Mouse (Mus musculus) urinary bladder, postnatal 14 days (tissue): ENCODE results near the gene Rdh16f1.

Experiments used
- DNase-seq: peaks from one replicate; pipeline ENCODE4 v3.0.0; 2021; ENCODE audit warnings: low spot score

The Rdh16f1 gene

DNA sequence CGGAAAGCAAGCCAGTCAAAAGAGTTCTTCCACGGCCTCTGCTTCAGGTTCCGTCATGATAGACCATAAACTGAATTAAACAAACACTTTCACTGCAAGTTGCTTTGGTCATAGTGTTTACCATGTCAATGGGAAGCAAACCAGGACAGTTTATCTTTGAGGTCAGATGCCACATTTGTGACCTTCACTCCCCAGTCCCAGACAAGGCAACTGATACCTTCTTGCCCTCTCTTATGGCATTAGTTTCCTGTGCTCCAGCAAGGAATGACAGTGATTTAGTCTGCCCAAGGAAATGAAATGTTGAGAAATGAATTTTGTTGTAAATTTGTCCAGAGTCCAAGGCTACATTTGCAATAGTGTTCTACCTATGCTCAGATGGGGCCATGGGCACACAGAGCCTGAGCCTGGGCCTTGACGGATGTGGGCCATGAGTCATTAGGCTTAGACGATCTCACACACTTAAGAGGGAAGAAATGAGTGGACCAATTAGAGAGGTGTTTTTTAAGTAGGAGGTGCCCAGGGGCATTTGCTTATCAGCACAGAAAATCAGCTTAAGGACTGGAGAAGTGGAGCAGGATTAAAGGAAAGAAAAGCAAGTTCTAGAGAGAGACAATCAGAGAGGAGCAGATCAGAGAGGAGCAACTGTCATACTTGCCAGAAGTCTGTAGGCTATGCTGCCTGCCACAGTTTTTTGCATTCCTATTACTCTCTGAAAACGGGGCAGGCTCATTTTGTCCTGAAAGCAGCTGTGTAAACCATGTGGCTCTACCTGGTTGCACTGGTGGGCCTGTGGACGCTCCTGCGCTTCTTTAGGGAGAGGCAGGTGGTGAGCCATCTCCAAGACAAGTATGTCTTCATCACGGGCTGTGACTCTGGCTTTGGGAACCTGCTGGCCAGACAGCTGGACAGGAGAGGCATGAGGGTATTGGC lies at the start of gene Rdh16f1, which contains the start of gene Rdh1:
Gene Rdh16f1, plus strand, starts transcription at position 607 of the 930 bp plus-strand sequence.
Gene Rdh1, plus strand, starts transcription at position 541 of the 930 bp plus-strand sequence.
- DNase-seq = no peak

DNA sequence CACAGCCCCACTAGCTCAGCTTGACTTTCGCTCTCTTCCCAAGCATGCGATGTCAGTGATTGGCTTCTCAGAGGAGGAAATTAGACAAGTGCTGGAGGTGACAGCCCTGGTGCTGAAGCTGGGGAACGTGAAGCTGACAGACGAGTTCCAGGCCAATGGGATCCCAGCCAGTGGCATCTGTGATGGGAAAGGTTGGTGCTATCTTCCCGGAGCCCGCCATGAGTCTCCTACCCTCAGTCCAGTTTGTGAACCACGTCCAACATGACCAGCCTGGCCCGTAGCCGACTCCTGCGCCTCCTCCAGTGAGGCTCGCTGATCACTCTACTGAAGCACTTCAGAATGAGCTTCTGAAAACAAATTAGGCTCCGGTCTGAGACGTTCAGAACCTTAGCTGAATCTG lies 49.3 kb upstream of the Rdh16f1 start:
- no peak for DNase-seq

DNA sequence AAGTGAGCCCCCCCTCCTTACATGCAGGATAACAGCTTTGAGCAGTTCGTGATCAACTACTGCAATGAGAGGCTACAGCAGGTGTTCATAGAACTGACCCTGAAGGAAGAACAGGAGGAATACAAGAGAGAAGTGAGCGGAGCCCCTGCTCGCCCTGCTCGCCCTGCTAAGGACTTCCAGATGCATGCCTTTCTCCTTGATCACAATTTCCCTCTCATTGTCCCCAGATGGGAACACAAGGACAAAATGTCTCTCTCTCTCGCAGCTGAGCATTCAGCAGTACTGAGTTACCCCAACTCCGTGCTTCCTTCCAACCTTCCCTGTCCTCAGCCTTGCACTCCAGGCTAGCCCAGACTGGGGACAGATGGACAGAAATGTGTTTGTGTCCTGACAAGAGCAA lies 46.9 kb upstream of the Rdh16f1 start:
- DNase-seq = no peak

DNA sequence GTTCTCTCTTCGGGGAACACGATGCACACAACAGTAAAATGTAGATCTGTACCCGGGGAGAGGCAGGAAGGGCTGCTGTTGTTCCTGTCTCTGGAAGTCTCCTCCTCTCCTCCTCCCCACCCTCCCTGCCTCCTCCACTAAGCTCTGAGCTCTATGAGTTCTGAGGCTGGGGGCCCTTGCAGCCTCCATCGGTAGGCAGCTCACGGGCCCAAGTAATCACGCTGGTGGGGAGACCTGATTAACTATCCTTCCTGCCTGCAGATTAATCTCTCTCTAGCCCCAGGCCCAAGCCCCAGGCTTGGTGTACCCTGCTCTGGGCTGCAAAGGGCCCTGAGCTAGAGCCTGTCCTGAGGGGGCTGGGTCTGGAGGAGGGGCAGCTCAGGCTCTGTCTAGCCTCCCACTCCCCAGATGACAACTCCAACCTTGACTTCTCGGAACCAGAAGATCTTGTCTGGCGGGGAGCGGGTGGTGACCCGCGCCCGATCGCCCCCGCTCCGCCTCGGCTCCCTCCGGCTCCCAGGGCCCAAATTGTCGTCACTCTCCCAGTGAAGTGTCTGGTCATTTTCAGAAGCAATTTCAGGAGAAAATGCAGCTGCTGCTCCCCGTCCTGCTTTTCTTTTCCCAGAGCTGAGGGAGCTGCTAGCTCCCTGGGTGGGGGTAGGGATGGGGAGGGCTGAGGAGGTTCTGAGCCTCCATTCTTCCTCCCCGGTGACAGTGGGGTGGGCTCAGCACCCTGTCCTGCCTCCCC lies 37.7 kb upstream of the Rdh16f1 start:
- DNase-seq = no peak

DNA sequence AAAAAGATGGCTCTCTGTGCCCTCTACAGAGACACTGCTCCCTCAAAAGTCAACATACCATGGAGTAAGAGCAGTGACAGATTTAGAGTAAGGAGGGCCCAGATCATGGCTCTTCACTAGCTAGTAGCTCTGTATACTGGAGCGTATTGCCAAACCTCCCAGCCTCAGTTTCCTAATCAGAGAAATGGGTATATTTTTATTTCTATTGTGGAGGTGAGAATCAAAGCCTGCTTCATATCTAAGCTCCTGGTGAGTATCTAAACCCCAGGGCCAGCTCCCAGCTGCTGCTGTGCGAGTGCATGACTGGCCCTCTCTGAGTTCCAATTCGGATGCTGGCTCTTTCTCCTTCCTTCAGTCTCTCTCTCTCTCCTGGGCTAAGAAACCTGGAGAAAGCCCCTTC lies 35.4 kb upstream of the Rdh16f1 start, which contains the start of gene Tac2:
Gene Tac2, plus strand, starts transcription at position 301 of the 400 bp plus-strand sequence.
- no peak for DNase-seq

DNA sequence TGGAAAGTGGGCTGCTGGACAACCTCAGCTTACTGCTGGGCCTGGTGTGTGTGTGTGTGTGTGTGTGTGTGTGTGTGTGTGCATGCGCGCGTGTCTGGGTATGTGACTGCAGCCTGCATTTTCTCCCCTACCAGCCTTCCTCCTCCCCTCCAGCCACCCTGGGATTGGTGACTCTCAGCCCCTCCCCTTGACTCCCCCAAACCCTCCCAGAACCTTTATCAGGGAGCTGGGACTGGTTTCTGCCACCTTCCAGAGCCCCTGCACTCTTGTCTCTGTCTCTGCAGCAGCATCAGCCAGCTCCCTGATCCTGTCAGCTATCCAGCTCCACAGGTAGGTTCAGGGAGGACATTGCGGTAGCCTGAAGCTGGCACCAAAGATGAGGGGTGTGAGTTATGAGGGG lies 34.5 kb upstream of the Rdh16f1 start:
- no peak for DNase-seq

DNA sequence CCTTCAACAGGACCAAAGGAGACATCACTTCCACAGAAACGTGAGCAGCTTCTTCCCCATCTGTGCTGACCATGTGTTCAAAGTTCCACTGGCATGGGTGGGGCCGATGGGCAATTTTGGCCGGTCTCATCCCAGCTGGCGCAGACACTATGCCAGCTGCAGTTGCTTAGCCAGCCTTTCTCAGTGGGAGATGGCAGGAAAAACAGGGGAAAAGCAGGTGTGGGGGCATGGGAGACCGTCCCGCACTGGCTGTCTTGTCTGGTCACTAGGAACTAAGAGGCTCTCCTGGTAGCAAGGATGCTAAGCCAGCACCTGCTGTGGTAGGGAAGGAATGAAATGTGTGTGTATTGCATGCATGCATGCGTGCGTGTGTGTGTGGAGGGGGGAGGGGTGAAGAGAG lies 31.1 kb upstream of the Rdh16f1 start:
- no peak for DNase-seq

DNA sequence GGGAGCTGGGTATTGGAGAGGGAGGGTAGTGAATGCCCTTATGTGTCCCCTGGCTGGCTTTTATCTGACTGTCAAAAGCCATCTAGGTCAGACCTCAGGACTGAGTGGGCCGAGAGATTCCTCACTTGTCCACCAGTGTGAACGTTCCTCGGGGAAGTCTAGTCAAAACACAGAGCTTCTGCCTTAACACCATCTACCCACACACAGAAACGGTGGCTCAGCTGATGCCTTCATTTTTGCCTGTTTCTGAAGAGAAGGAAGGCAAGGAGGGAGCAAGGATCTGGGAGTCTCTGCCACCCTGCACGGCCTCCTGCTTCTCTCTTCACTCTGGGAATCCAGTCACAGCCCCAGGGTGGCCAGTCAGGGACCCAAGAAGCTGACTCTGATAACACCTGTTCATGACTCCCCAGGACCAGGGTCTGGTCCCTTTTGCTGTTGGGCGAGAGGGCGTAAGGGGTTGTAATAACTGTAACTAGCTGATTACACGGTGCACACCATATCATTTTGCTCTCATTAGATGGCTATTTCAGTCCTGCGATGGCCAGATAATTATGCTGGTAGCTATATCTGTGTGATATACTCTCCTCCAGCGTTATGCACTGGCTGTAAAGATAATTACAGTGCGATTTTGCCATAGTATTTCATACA lies 29.2 kb upstream of the Rdh16f1 start:
- DNase-seq = no peak

DNA sequence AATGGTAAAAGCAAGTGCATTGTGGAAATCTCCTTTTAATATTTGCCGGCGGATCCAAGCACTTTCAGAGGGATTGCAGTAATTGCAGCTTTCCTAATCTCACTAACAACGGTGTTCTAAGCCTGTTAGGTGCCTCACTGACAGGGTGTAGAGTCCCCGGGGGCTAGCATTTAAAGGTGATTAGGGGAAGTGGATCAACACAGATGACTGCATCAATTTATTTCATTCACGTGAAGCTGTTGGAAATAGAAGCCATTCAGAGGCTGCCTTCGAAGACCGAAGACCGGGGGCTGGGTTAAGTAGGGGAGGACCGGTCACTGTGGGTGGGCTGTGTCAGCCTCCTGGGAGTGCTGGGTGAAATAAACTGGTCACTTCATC lies 28.7 kb upstream of the Rdh16f1 start:
- DNase-seq = no peak

DNA sequence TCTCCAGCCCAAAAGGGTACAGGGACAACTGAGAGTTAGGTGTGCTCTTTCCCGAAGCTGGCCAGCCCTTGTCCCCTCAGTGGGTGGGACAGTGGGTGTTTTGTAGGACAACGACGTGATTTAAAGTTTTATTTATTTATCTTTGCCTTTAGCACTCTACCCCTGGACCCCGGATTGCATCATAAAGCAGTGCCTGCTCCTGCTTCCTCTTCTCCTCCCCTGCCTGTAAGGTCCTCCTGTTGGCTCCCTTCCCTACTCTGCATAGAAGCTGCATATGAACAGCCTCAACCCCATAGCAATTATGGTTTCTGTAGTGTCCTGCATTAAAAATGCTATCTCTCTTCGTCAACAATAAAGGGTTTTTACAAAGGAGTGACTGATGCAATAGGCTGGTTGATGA lies 28.2 kb upstream of the Rdh16f1 start:
- DNase-seq = no peak

DNA sequence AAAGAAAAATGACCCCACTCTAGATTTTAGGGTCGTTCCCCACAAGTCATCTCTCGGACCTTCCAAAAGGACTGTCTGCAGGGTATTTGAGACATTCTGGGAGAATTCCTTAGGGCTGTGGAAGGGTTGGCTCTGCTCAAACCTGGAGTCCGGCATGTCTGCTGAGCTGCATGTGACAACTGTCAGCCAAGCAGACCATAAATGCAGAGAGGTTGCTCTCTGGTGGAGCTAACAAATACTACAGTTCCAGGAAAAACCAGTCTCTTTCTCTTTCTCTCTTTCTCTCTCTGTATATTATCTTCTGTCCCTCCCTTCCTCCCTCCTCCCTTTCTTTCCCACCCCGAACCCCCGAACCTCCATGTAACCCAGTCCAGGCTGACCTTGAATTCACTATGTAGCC lies 25.2 kb upstream of the Rdh16f1 start:
- DNase-seq = no peak

DNA sequence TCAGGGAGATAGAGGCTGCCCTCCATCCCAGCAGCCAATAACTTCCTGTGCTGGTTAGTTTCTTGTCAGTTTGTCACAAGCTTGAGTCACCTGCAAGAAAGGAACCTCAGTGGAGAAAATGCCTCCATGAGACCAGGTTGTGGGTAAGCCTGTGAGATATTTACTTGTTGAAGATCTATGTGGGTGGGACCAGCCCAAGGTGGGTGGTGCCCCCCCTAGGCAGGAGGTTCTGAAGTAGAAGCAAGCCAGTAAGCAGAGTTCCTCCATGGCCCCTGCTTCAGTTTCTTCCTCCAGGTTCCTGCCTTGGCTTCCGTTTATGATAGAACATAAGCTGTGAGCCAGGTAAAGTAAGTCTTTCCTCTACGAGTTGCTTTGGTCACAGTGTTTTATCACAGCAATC lies 23.3 kb upstream of the Rdh16f1 start:
- no peak for DNase-seq

DNA sequence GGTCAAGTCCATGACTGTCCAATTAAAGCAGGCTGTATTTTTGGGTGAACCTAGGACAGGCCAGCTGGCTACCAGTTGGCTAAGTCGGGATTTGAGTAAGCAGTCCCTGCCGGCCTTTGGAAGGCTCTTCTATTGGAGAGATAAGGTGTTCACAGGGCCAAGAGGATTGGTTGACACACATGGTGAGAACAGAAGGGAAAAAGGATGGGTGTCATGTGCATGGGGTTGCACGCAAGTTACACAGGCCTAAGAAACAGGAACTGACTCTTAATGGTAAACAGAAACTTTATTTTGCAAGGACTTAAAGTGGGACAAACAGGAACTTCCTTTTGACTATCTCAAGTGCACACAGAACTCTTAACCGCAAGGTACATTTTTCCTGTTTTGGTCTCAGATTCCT lies 22.7 kb upstream of the Rdh16f1 start:
- DNase-seq = no peak

DNA sequence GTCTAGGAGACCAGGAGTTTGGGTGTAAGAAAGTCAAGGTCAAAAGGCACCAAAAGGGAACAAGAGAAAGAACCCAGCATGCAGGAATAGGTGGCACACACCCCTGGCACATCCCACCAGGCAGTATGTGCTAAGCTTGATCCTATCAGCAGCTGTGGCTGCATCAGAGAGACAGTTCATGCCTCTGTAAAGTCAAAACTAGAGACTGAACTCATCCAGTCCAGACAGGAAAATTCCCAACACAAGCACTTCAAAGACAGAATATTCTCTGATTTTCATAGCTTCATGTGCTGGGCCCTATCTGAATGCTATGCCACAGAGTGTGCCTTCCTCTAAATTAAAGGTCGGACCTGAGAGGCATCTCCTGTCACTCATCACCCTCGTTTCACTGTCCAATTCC lies 22.0 kb upstream of the Rdh16f1 start:
- DNase-seq = no peak

DNA sequence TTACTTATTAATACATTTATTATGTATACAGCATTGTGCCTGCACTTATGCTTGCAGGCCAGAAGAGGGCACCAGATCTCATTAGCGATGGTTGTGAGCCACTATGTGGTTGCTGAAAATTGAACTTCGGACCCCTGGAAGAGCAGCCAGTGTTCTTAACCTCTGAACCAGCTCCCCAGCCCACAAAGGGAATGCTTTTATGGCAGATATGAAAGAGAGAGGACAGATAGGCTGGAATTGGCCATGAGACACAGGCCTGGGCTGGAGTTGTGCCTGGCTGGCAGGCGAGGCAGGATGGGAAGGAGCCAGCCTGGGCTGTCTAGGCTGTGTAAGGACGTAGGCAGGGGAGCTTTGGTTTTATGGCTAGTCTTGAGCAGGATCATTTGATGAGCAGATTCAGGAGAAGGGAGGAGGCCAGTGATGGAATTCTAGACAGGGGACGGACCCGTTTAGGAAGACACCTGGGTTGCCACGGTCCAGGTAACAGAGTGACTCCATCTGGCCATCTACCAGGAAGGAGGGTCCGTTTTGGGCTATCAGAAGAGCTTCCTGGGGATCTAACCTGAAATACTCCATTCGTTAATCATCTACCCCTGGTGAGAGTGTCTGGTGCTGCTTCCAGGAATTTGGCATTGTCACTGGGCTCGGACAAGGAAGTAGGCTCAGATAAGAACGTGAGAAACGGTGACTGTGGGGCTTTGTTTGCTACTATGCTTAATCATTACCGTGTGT lies 21.3 kb upstream of the Rdh16f1 start:
- peak; percentile 46 for DNase-seq

DNA sequence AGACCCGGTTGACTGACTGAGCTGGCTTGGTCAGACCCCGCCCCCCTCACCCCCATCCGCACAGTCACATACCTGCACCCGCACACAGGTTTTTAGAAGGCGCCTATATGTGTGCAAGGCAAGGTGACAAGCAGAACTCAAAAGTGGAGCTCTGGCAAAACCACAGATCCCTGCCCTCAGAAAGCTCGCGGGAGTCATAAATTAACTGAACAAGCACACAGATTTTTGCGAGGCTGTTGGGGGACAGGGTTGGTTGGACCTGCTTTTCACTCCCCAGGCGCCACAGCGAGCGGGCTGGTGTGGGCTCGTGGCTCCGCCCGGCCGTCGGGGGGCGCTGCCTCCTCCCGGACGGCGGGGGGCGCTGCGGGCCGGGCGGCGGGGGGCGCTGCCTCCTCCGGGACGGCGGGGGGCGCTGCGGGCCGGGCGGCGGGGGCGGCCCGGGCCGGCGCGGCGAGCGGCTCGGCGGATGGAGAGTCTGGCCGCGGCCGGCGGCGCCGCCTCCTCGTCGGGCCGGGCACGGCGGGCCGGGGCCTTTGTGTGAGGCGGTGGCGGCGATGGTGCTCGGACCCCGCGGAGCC lies 20.4 kb upstream of the Rdh16f1 start, which contains the start of gene Zbtb39:
Gene Zbtb39, plus strand, starts transcription at position 456 of the 578 bp plus-strand sequence.
- peak; percentile 82 for DNase-seq

DNA sequence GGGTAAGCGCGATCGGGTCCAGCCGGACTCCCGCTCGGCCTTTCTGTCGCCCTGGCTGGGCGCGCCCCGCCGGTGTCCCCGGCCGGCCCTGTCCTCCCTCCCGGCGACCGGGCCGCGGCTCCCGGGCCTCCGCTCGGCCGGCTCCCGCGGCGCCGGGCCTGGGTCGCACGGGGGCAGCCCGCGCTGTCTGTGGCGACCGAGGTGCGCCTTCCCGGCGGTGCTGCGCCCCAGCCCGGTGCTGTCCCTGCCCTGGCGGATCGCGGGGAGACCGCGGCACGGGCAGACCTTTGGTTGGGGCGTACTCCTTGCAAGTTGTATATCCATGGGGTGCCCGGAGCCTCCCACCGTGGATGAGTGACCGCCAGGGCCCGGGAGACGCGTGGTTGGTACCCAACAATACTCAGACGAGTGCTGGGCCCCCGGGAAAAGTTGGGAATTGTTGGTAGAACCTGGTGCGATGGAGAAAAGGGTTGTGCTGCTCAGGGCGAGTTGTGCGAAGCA lies 19.9 kb upstream of the Rdh16f1 start:
- no peak for DNase-seq

DNA sequence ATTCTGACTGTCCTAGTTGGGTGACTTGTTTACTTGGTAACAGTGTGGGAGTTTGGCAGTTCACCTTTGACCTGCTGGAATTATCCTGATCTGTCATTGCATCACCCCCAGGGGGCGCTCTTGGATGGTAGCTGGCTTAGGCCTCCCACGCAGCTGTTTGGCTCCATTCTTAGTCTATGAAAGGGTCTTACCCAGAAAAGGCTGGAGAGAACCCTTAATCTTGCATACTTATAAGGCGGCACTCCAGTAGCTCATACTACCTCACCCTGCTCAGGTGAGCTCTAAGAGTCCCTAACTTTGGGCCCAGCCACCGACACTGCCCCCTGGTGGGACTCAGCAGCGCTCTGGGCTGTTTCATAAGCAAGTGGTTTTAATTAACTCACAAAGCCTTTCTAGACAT lies 14.9 kb upstream of the Rdh16f1 start:
- peak; percentile 33 for DNase-seq

DNA sequence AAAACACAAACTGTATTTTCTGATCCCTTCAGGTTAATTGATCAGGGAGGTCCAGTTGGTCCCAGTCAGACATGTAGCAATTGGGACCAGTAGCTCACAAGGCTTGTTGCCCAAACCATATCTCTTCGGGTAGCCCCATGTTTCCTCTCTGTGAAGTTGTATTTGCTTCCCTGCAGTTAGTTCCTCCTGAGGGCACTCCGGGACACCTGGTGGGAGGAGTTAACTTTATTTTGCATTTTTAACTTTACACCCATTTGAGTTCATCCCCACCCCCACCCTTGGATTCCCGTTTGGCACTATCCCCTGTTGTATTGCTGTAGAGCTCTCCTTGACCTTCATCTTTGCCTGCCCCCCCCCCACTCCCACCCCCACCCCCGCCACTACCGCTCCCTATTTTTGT lies 13.7 kb upstream of the Rdh16f1 start:
- DNase-seq = no peak

DNA sequence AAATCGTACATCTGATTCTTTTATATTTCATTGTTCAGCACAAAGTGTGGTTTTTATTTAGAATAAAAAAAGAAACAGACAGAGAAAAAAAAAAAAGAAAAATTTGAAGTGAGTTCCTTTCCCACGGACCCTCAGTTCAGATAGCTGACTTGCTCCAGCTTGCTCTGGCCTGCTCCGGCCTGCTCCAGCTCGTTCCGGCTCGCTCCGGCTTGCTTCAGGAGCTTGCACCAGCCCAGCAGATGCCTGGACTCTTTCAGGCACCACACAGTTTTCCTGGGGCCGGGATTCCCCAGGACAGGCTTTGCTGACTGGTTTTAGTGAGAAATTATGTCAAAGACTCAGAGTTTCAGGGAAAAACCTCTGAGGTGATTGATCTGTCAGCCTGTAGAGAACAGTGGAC lies 12.3 kb upstream of the Rdh16f1 start:
- no peak for DNase-seq
